Mouse (Mus musculus) liver, embryonic 14.5 days (tissue): ENCODE measurements around the gene Arhgef12. TPM values are rescaled to one million over a fixed set of nuclear protein-coding genes. Genes with fewer than 3 reads are reported as not detected.
A peak's percentile ranks its signal among the peaks of the same experiment; 100 is the strongest.

Source experiments
- ATAC-seq: fragments of 200-750 bp; cut with Nextera tagmentation; 2 replicates; pipeline ENCODE4 v1.8.0; 2017; ENCODE audit warnings: moderate number of reproducible peaks, mild to moderate bottlenecking, moderate library complexity; ENCODE audit not compliant: insufficient read depth
- DNase-seq, 3 experiments: peaks; one replicate each; pipeline ENCODE4 v3.0.0-alpha.2; 2012 to 2013; ENCODE audit warnings: low read depth in 3 of 3, low spot score in 3 of 3
- H3K27ac ChIP-seq: fragments of 300-500 bp; sonication (generic); 2 replicates; pipeline ENCODE4 v1.5.1; 2014; ENCODE audit warnings: moderate library complexity, mild to moderate bottlenecking, control low read depth, inconsistent platforms
- H3K27me3 ChIP-seq: fragments of 300-500 bp; sonication (generic); 2 replicates; pipeline ENCODE4 v1.6.1; 2014; ENCODE audit warnings: mild to moderate bottlenecking, low read length, moderate library complexity; ENCODE audit not compliant: control insufficient read depth, insufficient read depth
- H3K36me3 ChIP-seq: fragments of 300-500 bp; sonication (generic); replicated peaks from 2 replicates; pipeline ENCODE4 v1.6.1; 2014; ENCODE audit warnings: low read depth; ENCODE audit not compliant: control insufficient read depth, insufficient read depth
- H3K4me1 ChIP-seq, 2 experiments: fragments of 200-500 bp in 1 of 2; fragments of 300-500 bp in 1 of 2; sonication (generic) in 1 of 2; replicated peaks; 2 replicates each; pipeline ENCODE4 v1.6.1; 2012 to 2014; ENCODE audit warnings: antibody characterized with exemption in 1 of 2, inconsistent platforms in 1 of 2, low read length in 1 of 2; ENCODE audit not compliant: control insufficient read depth in 2 of 2, insufficient read depth in 2 of 2
- H3K4me2 ChIP-seq: fragments of 300-500 bp; sonication (generic); 2 replicates; pipeline ENCODE4 v1.6.1; 2014; ENCODE audit warnings: low read depth, mild to moderate bottlenecking, control low read depth, moderate library complexity
- H3K4me3 ChIP-seq, 2 experiments: fragments of 200-500 bp in 1 of 2; fragments of 300-500 bp in 1 of 2; sonication (generic) in 1 of 2; 2 replicates each; pipeline ENCODE4 v1.5.1; 2012 to 2014; ENCODE audit warnings: low read depth in 2 of 2, low read length in 2 of 2, mild to moderate bottlenecking in 2 of 2, control low read depth in 1 of 2, inconsistent platforms in 1 of 2, moderate library complexity in 1 of 2; ENCODE audit not compliant: insufficient read depth in 1 of 2
- H3K9ac ChIP-seq: fragments of 300-500 bp; sonication (generic); replicated peaks from 2 replicates; pipeline ENCODE4 v1.6.1; 2014; ENCODE audit warnings: mild to moderate bottlenecking, control low read depth, moderate library complexity
- H3K9me3 ChIP-seq: fragments of 300-500 bp; sonication (generic); 2 replicates; pipeline ENCODE4 v1.6.1; 2016; ENCODE audit warnings: low read length, mixed read lengths; ENCODE audit not compliant: control insufficient read depth
- CTCF ChIP-seq: IDR thresholded peaks from 2 replicates; pipeline ENCODE4 v1.5.1; 2016; ENCODE audit warnings: antibody characterized with exemption, low read depth, control low read depth
- EP300 ChIP-seq: IDR thresholded peaks from 2 replicates; pipeline ENCODE4 v1.6.1; 2016; ENCODE audit warnings: antibody characterized with exemption, low read depth
- WGBS: fragments of 180-500 bp; shearing (Covaris S2); extraction: QIAGEN DNeasy Blood & Tissue Kit; methylation state at CpG from one replicate; pipeline ENCODE4 v1.1.7; 2014; ENCODE audit not compliant: insufficient replicate concordance; 5-methylcytosine and 5-hydroxymethylcytosine counted together
- polyA plus RNA-seq, 2 experiments: library from polyadenylated mRNA; depleted of rRNA in 1 of 2; stranded (reverse) in 1 of 2; unstranded in 1 of 2; fragments of >200 nt; fragmentation: Nextera tagmentation in 1 of 2; extraction: Ambion mirVana in 1 of 2; gene quantifications; 2 replicates each; pipeline versions ENCODE4 v1.2.1 to v1.2.3; 2012 to 2014

The Arhgef12 gene
- polyA plus RNA-seq, 2 experiments: 6.5 to 9.3 TPM

GRCm38 (mm10) chr9:43149498-43149897, 42.5 kb upstream of the Arhgef12 start:
- TF ChIP-seq EP300 (no peak), CTCF (no peak)
- no peak overlapping the region for H3K9ac ChIP-seq
- no peaks in the 10 kb centered on the region for H3K27me3 ChIP-seq
- H3K4me3 ChIP-seq: no peak overlapping the region
- no peaks in the 10 kb centered on the region for H3K9me3 ChIP-seq
- DNase-seq: no peak
- H3K27ac ChIP-seq: no peak overlapping the region
- no peaks in the 10 kb centered on the region for H3K36me3 ChIP-seq
- ATAC-seq: no peak
- no peak overlapping the region for H3K4me2 ChIP-seq
- 52% methylated on average over 3 of the region's 3 CpGs for WGBS
- H3K4me1 ChIP-seq: no peaks in the 10 kb centered on the region

- 56% methylated on average over 4 of the region's 4 CpGs for WGBS
- no peak overlapping the region for H3K4me3 ChIP-seq
- H3K27ac ChIP-seq: no peak overlapping the region
- no peaks in the 10 kb centered on the region for H3K36me3 ChIP-seq
- H3K27me3 ChIP-seq: no peaks in the 10 kb centered on the region
- no peaks in the 10 kb centered on the region for H3K9me3 ChIP-seq
- H3K4me2 ChIP-seq: no peak overlapping the region
- ATAC-seq: no peak
- no peaks in the 10 kb centered on the region for H3K4me1 ChIP-seq
- no peak for TF ChIP-seq CTCF
- no peak for TF ChIP-seq EP300
- DNase-seq: no peak
- H3K9ac ChIP-seq: no peak overlapping the region
Measured at GRCm38 (mm10) chr9:43145196-43145595, 38.2 kb upstream of the Arhgef12 start.

GRCm38 (mm10) chr9:43144206-43144810, 37.3 kb upstream of the Arhgef12 start:
- Histone ChIP-seq H3K4me1 (no peaks in the 10 kb centered on the region), H3K27me3 (no peaks in the 10 kb centered on the region), H3K4me3 (no peak overlapping the region), H3K9ac (no peak overlapping the region), H3K9me3 (no peaks in the 10 kb centered on the region), H3K4me2 (no peak overlapping the region), H3K27ac (no peak overlapping the region), H3K36me3 (no peaks in the 10 kb centered on the region)
- DNase-seq (no peak), ATAC-seq (no peak)
- 51% methylated on average over 12 of the region's 12 CpGs for WGBS
- no peak for TF ChIP-seq EP300
- peak; percentile 9; the same call in 1 of the 2 replicates for TF ChIP-seq CTCF

GRCm38 (mm10) chr9:43141839-43142238, 34.8 kb upstream of the Arhgef12 start:
- DNase-seq (peak; percentile 25 to 34 (median 28)), ATAC-seq (no peak)
- 6% methylated on average over 4 of the region's 4 CpGs for WGBS
- no peaks in the 10 kb centered on the region for H3K27me3 ChIP-seq
- H3K4me3 ChIP-seq: no peak overlapping the region
- TF ChIP-seq CTCF (peak; percentile 93), EP300 (no peak)
- no peaks in the 10 kb centered on the region for H3K36me3 ChIP-seq
- no peaks in the 10 kb centered on the region for H3K9me3 ChIP-seq
- no peak overlapping the region for H3K27ac ChIP-seq
- H3K9ac ChIP-seq: no peak overlapping the region
- no peak overlapping the region for H3K4me2 ChIP-seq
- H3K4me1 ChIP-seq: no peaks in the 10 kb centered on the region

GRCm38 (mm10) chr9:43133525-43133924, 26.5 kb upstream of the Arhgef12 start:
- no peak overlapping the region for H3K9ac ChIP-seq
- no peak overlapping the region for H3K4me2 ChIP-seq
- H3K27me3 ChIP-seq: no peaks in the 10 kb centered on the region
- no peaks in the 10 kb centered on the region for H3K9me3 ChIP-seq
- no peak overlapping the region for H3K4me3 ChIP-seq
- WGBS: 55% methylated on average over 3 of the region's 3 CpGs
- DNase-seq (no peak), ATAC-seq (no peak)
- H3K4me1 ChIP-seq: peaks cover 7% of the 10 kb centered on the region in 2 experiments
- H3K27ac ChIP-seq: no peak overlapping the region
- TF ChIP-seq EP300: no peak
- TF ChIP-seq CTCF: no peak
- H3K36me3 ChIP-seq: no peaks in the 10 kb centered on the region
